ENCODE assay signal across 30 mouse cellular contexts in the genomic region with DNA sequence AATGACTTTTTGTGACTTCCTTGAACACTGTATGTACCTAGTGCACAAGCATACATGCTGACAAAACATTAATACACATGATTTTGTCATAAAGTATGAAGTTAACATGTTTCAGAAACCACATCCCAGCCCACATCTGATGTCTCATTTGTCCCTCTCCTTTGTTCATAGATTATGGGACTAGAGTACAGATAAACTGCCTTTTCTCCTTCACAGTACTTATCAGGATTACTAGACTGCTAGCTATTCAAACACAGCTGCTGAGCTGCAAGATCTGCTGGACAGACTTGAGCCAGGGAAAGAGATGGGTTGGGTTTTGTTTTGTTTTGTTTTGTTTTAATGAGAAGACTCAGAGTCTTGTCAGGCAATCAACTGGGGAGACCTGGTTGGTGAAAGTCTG. TPM values are rescaled to one million over a fixed set of nuclear protein-coding genes. Genes with fewer than 3 reads are reported as not detected.
DNase-seq lines count a peak whose midpoint lies in the region; ATAC-seq and TF ChIP-seq lines count a peak whose summit lies in the region.
"Had no signal": no experiment of that assay in that cellular context is flagged by ENCODE, and none has a peak within 500 bp of the region (broad histone marks: within the 10 kb centered on the region; RNA-seq: fewer than 3 reads in every experiment).

No protein-coding gene starts in this region.

- no peaks in the 10 kb centered on the region for H3K79me2 ChIP-seq in MEL (ENCODE audit: control insufficient read depth, insufficient read depth, low read length, poor library complexity)

- no peak overlapping the region for H3K27ac ChIP-seq in lung, postnatal 0 days (ENCODE audit: low read length)
- H3K27ac ChIP-seq in MEL (ENCODE audit: control insufficient read depth, low read depth, low read length), result peak overlapping the region; percentile 32; the same call in 1 of the 2 replicates
- H3K27ac ChIP-seq in hindbrain, embryonic 11.5 days (ENCODE audit: low read depth, low read length), result no peak overlapping the region
- H3K27ac ChIP-seq: embryonic facial prominence, embryonic 10.5 days; embryonic facial prominence, embryonic 13.5 days; heart, adult 2 months; heart, embryonic 10.5 days; heart, embryonic 13.5 days; hindbrain, embryonic 12.5 days; hindbrain, embryonic 15.5 days had no signal

- H3K4me3 ChIP-seq in lung, postnatal 0 days (ENCODE audit: low read depth, low read length), result no peak overlapping the region
- H3K4me3 ChIP-seq in MEL (ENCODE audit: control insufficient read depth in 1 of 2, insufficient read depth in 1 of 2, low read depth in 2 of 2, low read length in 2 of 2), result no peak overlapping the region
- H3K4me3 ChIP-seq in hindbrain, embryonic 11.5 days (ENCODE audit: low read depth, low read length), result no peak overlapping the region
- H3K4me3 ChIP-seq: embryonic facial prominence, embryonic 10.5 days; embryonic facial prominence, embryonic 13.5 days; heart, adult 2 months; heart, embryonic 10.5 days; heart, embryonic 13.5 days; hindbrain, embryonic 12.5 days; hindbrain, embryonic 15.5 days had no signal

- no peak overlapping the region for H3K9ac ChIP-seq in lung, postnatal 0 days (replicated peaks; ENCODE audit: low read depth)
- no peak overlapping the region for H3K9ac ChIP-seq in MEL (ENCODE audit: control insufficient read depth, low read depth, low read length, poor library complexity, severe bottlenecking)
- H3K9ac ChIP-seq in hindbrain, embryonic 11.5 days (ENCODE audit: low read depth, low read length), result no peak overlapping the region
- H3K9ac ChIP-seq: embryonic facial prominence, embryonic 13.5 days; forebrain, postnatal 0 days; hindbrain, embryonic 12.5 days; hindbrain, embryonic 15.5 days had no signal

- no peak for TF ChIP-seq EP300 in lung, postnatal 0 days (IDR thresholded peaks at IDR 0.05)
- peak in 1 of 2 experiments; percentile 68; a peak in 2 of 4 replicates for TF ChIP-seq EP300 in MEL (IDR thresholded peaks at IDR 0.05; ENCODE audit: low read depth in 1 of 2, low read length in 2 of 2)

- H3K4me2 ChIP-seq in lung, postnatal 0 days (replicated peaks; ENCODE audit: low read depth, low read length), result no peak overlapping the region
- H3K4me2 ChIP-seq in hindbrain, embryonic 11.5 days (replicated peaks; ENCODE audit: low read depth, low read length), result no peak overlapping the region
- H3K4me2 ChIP-seq: embryonic facial prominence, embryonic 13.5 days; heart, embryonic 13.5 days; hindbrain, embryonic 12.5 days; hindbrain, embryonic 15.5 days had no signal

- TF ChIP-seq RAD21 in MEL (IDR thresholded peaks at IDR 0.05; ENCODE audit: low read depth, low read length), result no peak

- H3K36me3 ChIP-seq in lung, postnatal 0 days (ENCODE audit: insufficient read depth, low read length), result no peaks in the 10 kb centered on the region
- H3K36me3 ChIP-seq in MEL (ENCODE audit: control insufficient read depth in 1 of 2, insufficient read depth in 2 of 2, low read length in 2 of 2), result peaks cover 0 to 18% of the 10 kb centered on the region in 2 experiments; a peak in 2 of 4 replicates
- no peaks in the 10 kb centered on the region for H3K36me3 ChIP-seq in hindbrain, embryonic 11.5 days (ENCODE audit: control insufficient read depth, insufficient read depth, low read length)
- H3K36me3 ChIP-seq: embryonic facial prominence, embryonic 10.5 days; embryonic facial prominence, embryonic 13.5 days; heart, embryonic 10.5 days; heart, embryonic 13.5 days; hindbrain, embryonic 12.5 days; hindbrain, embryonic 15.5 days had no signal

- H3K9me3 ChIP-seq in lung, postnatal 0 days (ENCODE audit: low read length), result no peaks in the 10 kb centered on the region
- no peaks in the 10 kb centered on the region for H3K9me3 ChIP-seq in MEL (replicated peaks; ENCODE audit: insufficient read depth, low read length)
- H3K9me3 ChIP-seq in hindbrain, embryonic 11.5 days (ENCODE audit: control insufficient read depth, low read length), result no peaks in the 10 kb centered on the region
- H3K9me3 ChIP-seq: embryonic facial prominence, embryonic 10.5 days; embryonic facial prominence, embryonic 13.5 days; heart, embryonic 10.5 days; heart, embryonic 13.5 days; hindbrain, embryonic 12.5 days; hindbrain, embryonic 15.5 days had no signal

- TF ChIP-seq CTCF in lung, postnatal 0 days (IDR thresholded peaks at IDR 0.05), result no peak
- TF ChIP-seq CTCF in MEL (IDR thresholded peaks at IDR 0.05 in 2 of 3, conservative IDR thresholded peaks at IDR 0.05 in 1 of 3; ENCODE audit: control insufficient read depth in 1 of 3, insufficient read depth in 1 of 3, low read depth in 2 of 3, low read length in 3 of 3, poor library complexity in 1 of 3, severe bottlenecking in 1 of 3), result no peak

- no peaks in the 10 kb centered on the region for H3K27me3 ChIP-seq in lung, postnatal 0 days (replicated peaks; ENCODE audit: insufficient read depth, low read length)
- no peaks in the 10 kb centered on the region for H3K27me3 ChIP-seq in MEL (ENCODE audit: control insufficient read depth in 1 of 2, insufficient read depth in 2 of 2, low read length in 2 of 2)
- H3K27me3 ChIP-seq in hindbrain, embryonic 11.5 days (ENCODE audit: control insufficient read depth, insufficient read depth, low read length), result no peaks in the 10 kb centered on the region
- H3K27me3 ChIP-seq: embryonic facial prominence, embryonic 13.5 days; heart, embryonic 13.5 days; hindbrain, embryonic 12.5 days; hindbrain, embryonic 15.5 days; Patski had no signal

- peak; percentile 5 for DNase-seq in lung, postnatal 0 days (ENCODE audit: low spot score)
- no peak for DNase-seq in lung, postnatal 14 days
- DNase-seq in MEL (ENCODE audit: low read depth, low spot score), result peak; percentile 40
- peak; percentile 43 for DNase-seq in induced T-regulatory cell, adult 2 months (ENCODE audit: low read depth)
- no peak for DNase-seq in frontal cortex, postnatal 36 days (ENCODE audit: low spot score in 2 of 2)
- DNase-seq in hindbrain, embryonic 11.5 days (ENCODE audit: low spot score), result no peak
- DNase-seq: adrenal gland, adult 2 months; adrenal gland, postnatal 14 days; cerebellum, adult 11-12 months; cerebellum, adult 8-10 months; cerebellum, postnatal 10 days; cerebellum, postnatal 36 days; embryo, embryonic 11 days; forebrain, postnatal 0 days; gastrocnemius, postnatal 10 days; gastrocnemius, postnatal 36 days; heart, adult 2 months; heart, postnatal 14 days; heart, postnatal 4 days; kidney, adult 18-20 months had no signal

- peaks cover 7% of the 10 kb centered on the region; the same call in 1 of the 2 replicates for H3K4me1 ChIP-seq in lung, postnatal 0 days (ENCODE audit: insufficient read depth, low read depth, low read length)
- peaks cover 19 to 38% of the 10 kb centered on the region in 2 experiments for H3K4me1 ChIP-seq in MEL (ENCODE audit: control insufficient read depth in 1 of 2, insufficient read depth in 2 of 2, low read length in 2 of 2)
- H3K4me1 ChIP-seq in hindbrain, embryonic 11.5 days (replicated peaks; ENCODE audit: control insufficient read depth, insufficient read depth, low read length), result no peaks in the 10 kb centered on the region
- H3K4me1 ChIP-seq: hindbrain, embryonic 12.5 days; hindbrain, embryonic 15.5 days had no signal

- no peak for ATAC-seq in lung, postnatal 0 days
- no peak for ATAC-seq in hindbrain, embryonic 11.5 days (ENCODE audit: low FRiP score)
- ATAC-seq in frontal cortex, adult (ENCODE audit: low TSS enrichment), result no peak
- ATAC-seq: forebrain, embryonic 14.5 days; forebrain, postnatal 0 days; intestine, embryonic 16.5 days; Patski had no signal

- TF ChIP-seq POLR2A in MEL (IDR thresholded peaks at IDR 0.05; ENCODE audit: control insufficient read depth in 1 of 2, insufficient read depth in 1 of 2, low read depth in 1 of 2, low read length in 2 of 2, poor library complexity in 1 of 2), result no peak

TF ChIP-seq in MEL, 35 proteins besides CTCF, POLR2A, EP300 and RAD21:
- TF ChIP-seq ETS1 (IDR thresholded peaks at IDR 0.05; ENCODE audit: low read depth, low read length) (peak; percentile 66), CHD2 (IDR thresholded peaks at IDR 0.05; ENCODE audit: low read length) (no peak), TCF12 (IDR thresholded peaks at IDR 0.05; ENCODE audit: low read depth, low read length) (0 out of 2 replicates have a peak, but pooled peaks have one; percentile 21), GATA1 (IDR thresholded peaks at IDR 0.05; ENCODE audit: low read depth, low read length) (peak; percentile 58; the same call in 1 of the 2 replicates)

RNA-seq across cellular contexts. Expression of a gene that starts 8.1 kb away (rescaled TPM):
- polyA plus RNA-seq in lung, postnatal 0 days (2015; fragmentation: Nextera tagmentation; extraction: Ambion mirVana), result 281 and 292 TPM in 2 replicates
- total RNA-seq in MEL (2012; rRNA removed), result 255 and 284 TPM in 2 replicates
- 100 to 1,000 TPM in 1 of 2 experiments, not detected in 1; 309 TPM for polyA plus RNA-seq in MEL (2012; ENCODE audit: insufficient read depth in 1 of 2, insufficient read length in 2 of 2, low read depth in 1 of 2, low replicate concordance in 2 of 2, missing spikeins in 1 of 2)
- 503 and 508 TPM in 2 replicates for polyA plus RNA-seq in hindbrain, embryonic 11.5 days (2014; fragmentation: Nextera tagmentation; extraction: Ambion mirVana)

Comparison
In these comparisons a context has a peak if more than half of its experiments do, and no peak if none do; other contexts are left out.
1. DNase-seq: peak in lung, postnatal 0 days (single experiment), MEL (single experiment) and induced T-regulatory cell, adult 2 months (single experiment); none in lung, postnatal 14 days (single experiment), frontal cortex, postnatal 36 days (0 of 2) and hindbrain, embryonic 11.5 days (single experiment).